In genomic region chr4:66768762-66769161, GRCm38 (mm10) we compare ENCODE assay signal across 10 mouse cellular contexts. TPM values are rescaled to one million over a fixed set of nuclear protein-coding genes. Genes with fewer than 3 reads are reported as not detected.
DNase-seq lines count a peak whose midpoint lies in the region; ATAC-seq and TF ChIP-seq lines count a peak whose summit lies in the region.
"Had no signal": no experiment of that assay in that cellular context is flagged by ENCODE, and none has a peak within 500 bp of the region (broad histone marks: within the 10 kb centered on the region; RNA-seq: fewer than 3 reads in every experiment).

No protein-coding gene starts in this region.

- no peaks in the 10 kb centered on the region for H3K4me1 ChIP-seq in heart, adult 2 months (ENCODE audit: control insufficient read depth, insufficient read depth, low read length)
- H3K4me1 ChIP-seq in heart, embryonic 11.5 days (ENCODE audit: control insufficient read depth, insufficient read depth, low read length): no peaks in the 10 kb centered on the region
- H3K4me1 ChIP-seq in embryonic facial prominence, embryonic 14.5 days (ENCODE audit: control insufficient read depth, insufficient read depth, low read length): no peaks in the 10 kb centered on the region
- no peaks in the 10 kb centered on the region for H3K4me1 ChIP-seq in hindbrain, embryonic 13.5 days (replicated peaks)
- H3K4me1 ChIP-seq in midbrain, embryonic 15.5 days: no peaks in the 10 kb centered on the region
- H3K4me1 ChIP-seq: stomach, embryonic 15.5 days had no signal

- H3K4me2 ChIP-seq in heart, embryonic 11.5 days: no peak overlapping the region
- H3K4me2 ChIP-seq in embryonic facial prominence, embryonic 14.5 days (ENCODE audit: low read depth, low read length): no peak overlapping the region
- H3K4me2 ChIP-seq in hindbrain, embryonic 13.5 days: no peak overlapping the region
- H3K4me2 ChIP-seq in midbrain, embryonic 15.5 days: no peak overlapping the region
- H3K4me2 ChIP-seq: stomach, embryonic 15.5 days had no signal

- no peaks in the 10 kb centered on the region for H3K27me3 ChIP-seq in heart, adult 2 months (ENCODE audit: control insufficient read depth, insufficient read depth, low read length)
- no peaks in the 10 kb centered on the region for H3K27me3 ChIP-seq in heart, embryonic 11.5 days (ENCODE audit: control insufficient read depth, insufficient read depth, low read length)
- no peaks in the 10 kb centered on the region for H3K27me3 ChIP-seq in embryonic facial prominence, embryonic 14.5 days (replicated peaks; ENCODE audit: control insufficient read depth, insufficient read depth, low read length)
- no peaks in the 10 kb centered on the region for H3K27me3 ChIP-seq in hindbrain, embryonic 13.5 days
- no peaks in the 10 kb centered on the region for H3K27me3 ChIP-seq in midbrain, embryonic 15.5 days (replicated peaks)
- H3K27me3 ChIP-seq: stomach, embryonic 15.5 days had no signal

- H3K9me3 ChIP-seq in heart, embryonic 11.5 days (replicated peaks; ENCODE audit: control insufficient read depth, low read length): no peaks in the 10 kb centered on the region
- H3K9me3 ChIP-seq in embryonic facial prominence, embryonic 14.5 days (ENCODE audit: control insufficient read depth, low read length): no peaks in the 10 kb centered on the region
- H3K9me3 ChIP-seq in hindbrain, embryonic 13.5 days: no peaks in the 10 kb centered on the region
- H3K9me3 ChIP-seq in midbrain, embryonic 15.5 days: no peaks in the 10 kb centered on the region
- H3K9me3 ChIP-seq: G1E; stomach, embryonic 15.5 days had no signal

- H3K9ac ChIP-seq in heart, adult 2 months (ENCODE audit: low read depth, low read length): no peak overlapping the region
- no peak overlapping the region for H3K9ac ChIP-seq in heart, embryonic 11.5 days (ENCODE audit: low read depth, low read length)
- H3K9ac ChIP-seq in embryonic facial prominence, embryonic 14.5 days (ENCODE audit: low read depth, low read length): no peak overlapping the region
- no peak overlapping the region for H3K9ac ChIP-seq in hindbrain, embryonic 13.5 days
- no peak overlapping the region for H3K9ac ChIP-seq in midbrain, embryonic 15.5 days
- H3K9ac ChIP-seq: stomach, embryonic 15.5 days had no signal

- peak; percentile 95 for TF ChIP-seq CTCF in heart, adult 2 months (IDR thresholded peaks at IDR 0.05)

- no peak overlapping the region for H3K4me3 ChIP-seq in heart, adult 2 months
- no peak overlapping the region for H3K4me3 ChIP-seq in heart, embryonic 11.5 days (ENCODE audit: low read depth, low read length)
- H3K4me3 ChIP-seq in embryonic facial prominence, embryonic 14.5 days (ENCODE audit: low read depth, low read length): no peak overlapping the region
- no peak overlapping the region for H3K4me3 ChIP-seq in hindbrain, embryonic 13.5 days
- no peak overlapping the region for H3K4me3 ChIP-seq in midbrain, embryonic 15.5 days
- H3K4me3 ChIP-seq: stomach, embryonic 15.5 days had no signal

- 0 out of 2 replicates have a peak, but pooled peaks have one; percentile 26 for TF ChIP-seq EP300 in heart, adult 2 months (IDR thresholded peaks at IDR 0.05; ENCODE audit: insufficient read depth, low read depth, low read length)

- no peaks in the 10 kb centered on the region for H3K79me2 ChIP-seq in heart, adult 2 months (replicated peaks; ENCODE audit: control insufficient read depth, insufficient read depth, low read length)

- 19% methylated on average over 4 of the region's 4 CpGs for WGBS in heart, adult 2 months
- 24% methylated on average over 4 of the region's 4 CpGs for WGBS in heart, embryonic 11.5 days (ENCODE audit: insufficient replicate concordance)
- 32% methylated on average over 4 of the region's 4 CpGs for WGBS in embryonic facial prominence, embryonic 14.5 days
- WGBS in hindbrain, embryonic 13.5 days: 36% methylated on average over 4 of the region's 4 CpGs
- WGBS in midbrain, embryonic 15.5 days: 29% methylated on average over 4 of the region's 4 CpGs

- ATAC-seq in heart, embryonic 11.5 days (replicated peaks; ENCODE audit: insufficient number of reproducible peaks, low FRiP score, low TSS enrichment): no peak
- no peak for ATAC-seq in embryonic facial prominence, embryonic 14.5 days (ENCODE audit: low read depth)
- ATAC-seq in hindbrain, embryonic 13.5 days (ENCODE audit: low FRiP score): peak; percentile 46; the same call in 1 of the 2 replicates
- peak; percentile 71 for ATAC-seq in midbrain, embryonic 15.5 days (replicated peaks)

- TF ChIP-seq POLR2A in heart, adult 2 months (IDR thresholded peaks at IDR 0.05; ENCODE audit: insufficient read depth, low read depth, low read length): no peak

- peak; percentile 29 to 67 for DNase-seq in heart, adult 2 months
- DNase-seq in adrenal gland, postnatal 36 days: peak; percentile 33 to 36
- peak; percentile 54 for DNase-seq in embryonic facial prominence, embryonic 14.5 days (ENCODE audit: low spot score)
- DNase-seq in left cerebral cortex, adult 8-10 months (ENCODE audit: low spot score in 2 of 2): peak; percentile 16 to 64
- DNase-seq in telencephalon, adult 2 months (ENCODE audit: low read depth, low spot score): peak; percentile 46

- intact Hi-C loops in heart, adult 2 months (cut with DNase I): loop anchor here (10.0 kb wide), 1 partner anchor 176 kb away; no protein-coding TSS in a partner anchor

- no peak overlapping the region for H3K27ac ChIP-seq in heart, adult 2 months
- no peak overlapping the region for H3K27ac ChIP-seq in heart, embryonic 11.5 days (ENCODE audit: low read depth, low read length)
- no peak overlapping the region for H3K27ac ChIP-seq in embryonic facial prominence, embryonic 14.5 days (replicated peaks; ENCODE audit: low read depth, low read length)
- no peak overlapping the region for H3K27ac ChIP-seq in hindbrain, embryonic 13.5 days
- no peak overlapping the region for H3K27ac ChIP-seq in midbrain, embryonic 15.5 days
- H3K27ac ChIP-seq: stomach, embryonic 15.5 days had no signal

- H3K36me3 ChIP-seq in heart, adult 2 months (ENCODE audit: control insufficient read depth, insufficient read depth, low read length): no peaks in the 10 kb centered on the region
- no peaks in the 10 kb centered on the region for H3K36me3 ChIP-seq in heart, embryonic 11.5 days (ENCODE audit: control insufficient read depth, insufficient read depth, low read length)
- no peaks in the 10 kb centered on the region for H3K36me3 ChIP-seq in embryonic facial prominence, embryonic 14.5 days (ENCODE audit: control insufficient read depth, insufficient read depth, low read length)
- no peaks in the 10 kb centered on the region for H3K36me3 ChIP-seq in hindbrain, embryonic 13.5 days
- no peaks in the 10 kb centered on the region for H3K36me3 ChIP-seq in midbrain, embryonic 15.5 days (replicated peaks)
- H3K36me3 ChIP-seq: G1E; stomach, embryonic 15.5 days had no signal

RNA-seq across cellular contexts. Expression of gene Tlr4, which starts 58.6 kb away (rescaled TPM):
- 10 to 100 TPM; 15.5 to 18.5 TPM for total RNA-seq in heart, adult 2 months (2021)
- polyA plus RNA-seq in heart, adult 2 months (2012; rRNA removed): 2.3 and 4.8 TPM in 2 replicates
- polyA plus RNA-seq in heart, embryonic 11.5 days (2014; fragmentation: Nextera tagmentation; extraction: Ambion mirVana): 1.6 TPM in 2 replicates
- 10 to 100 TPM in 1 of 2 experiments, 1 to 10 TPM in 1; 6.1 to 11.3 TPM for total RNA-seq in adrenal gland, postnatal 36 days (2021)
- polyA plus RNA-seq in embryonic facial prominence, embryonic 14.5 days (2014; fragmentation: Nextera tagmentation; extraction: Ambion mirVana): 2.4 and 2.9 TPM in 2 replicates
- 0.71 and 0.84 TPM in 2 replicates for polyA plus RNA-seq in hindbrain, embryonic 13.5 days (2015; fragmentation: Nextera tagmentation; extraction: Ambion mirVana)
- 1 to 10 TPM; 3.5 to 5.3 (median 4.7) TPM for total RNA-seq in left cerebral cortex, adult 8-10 months (2022)
- 0.63 and 0.94 TPM in 2 replicates for polyA plus RNA-seq in midbrain, embryonic 15.5 days (2015; fragmentation: Nextera tagmentation; extraction: Ambion mirVana)
- polyA plus RNA-seq: G1E had no signal

Comparison
In these comparisons a context has a peak if more than half of its experiments do, and no peak if none do; other contexts are left out.
1. ATAC-seq: peak in hindbrain, embryonic 13.5 days (single experiment) and midbrain, embryonic 15.5 days (single experiment); none in heart, embryonic 11.5 days (single experiment) and embryonic facial prominence, embryonic 14.5 days (single experiment).
2. Peak in every context shown above with its lines, with median percentiles within 50 percentile points of each other: DNase-seq.